Mouse (Mus musculus): Measurements from ENCODE around the gene Pkib.
A peak's percentile ranks its signal among the peaks of the same experiment; 100 is the strongest.

Pkib gene

DNA sequence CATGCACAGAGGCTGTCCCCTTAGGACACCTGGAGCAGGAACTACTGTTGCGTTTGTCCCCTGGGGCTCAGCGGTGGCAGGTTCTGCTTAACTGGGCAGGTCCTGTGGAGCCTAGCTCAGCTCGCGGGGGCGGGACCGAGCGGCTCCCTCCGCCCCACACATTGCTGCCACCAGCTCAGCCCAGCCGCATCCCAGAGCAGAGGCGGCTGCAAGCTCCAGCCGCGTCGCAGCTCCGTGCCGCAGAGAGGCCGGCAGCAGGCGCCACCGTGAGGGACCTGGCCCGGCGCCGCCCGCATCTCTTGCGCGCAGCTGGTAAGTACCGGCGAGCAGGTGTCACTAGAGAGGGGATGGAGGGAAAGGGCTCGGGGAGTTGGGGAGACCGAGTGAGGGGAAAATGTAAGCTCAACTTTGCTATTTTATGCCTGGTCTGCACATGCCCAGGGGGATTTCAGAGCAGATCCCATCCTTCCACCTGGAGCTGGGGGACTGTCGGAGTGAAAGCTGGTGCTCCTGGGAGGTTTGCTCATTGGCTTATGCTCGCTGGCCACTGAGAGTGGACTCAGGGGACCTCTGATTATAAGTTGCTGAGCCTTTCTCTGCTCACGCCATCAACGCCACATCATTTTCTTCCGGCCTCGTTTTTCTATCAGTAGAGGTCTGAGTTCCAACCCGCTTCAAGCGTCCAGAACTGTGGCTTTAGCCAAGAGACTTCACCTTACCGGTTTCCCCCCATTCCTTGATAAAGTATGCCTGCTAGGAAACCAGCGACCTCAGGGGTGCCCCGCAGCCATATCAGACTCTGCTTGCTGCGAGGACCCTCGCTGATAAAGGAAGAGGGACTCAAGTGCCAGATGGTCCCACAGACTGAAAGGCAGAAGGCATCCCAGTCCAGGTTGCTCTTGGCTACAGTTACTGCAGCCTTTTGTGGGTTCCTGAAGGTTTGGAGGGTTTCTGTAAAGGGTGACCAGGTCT lies at the start of gene Pkib:
Pkib (plus strand) TSS at position 86 of the 972 bp plus-strand sequence.
- DNase-seq (ENCODE audit: low spot score in 2 of 2) = peak; percentile 30 to 35

DNA sequence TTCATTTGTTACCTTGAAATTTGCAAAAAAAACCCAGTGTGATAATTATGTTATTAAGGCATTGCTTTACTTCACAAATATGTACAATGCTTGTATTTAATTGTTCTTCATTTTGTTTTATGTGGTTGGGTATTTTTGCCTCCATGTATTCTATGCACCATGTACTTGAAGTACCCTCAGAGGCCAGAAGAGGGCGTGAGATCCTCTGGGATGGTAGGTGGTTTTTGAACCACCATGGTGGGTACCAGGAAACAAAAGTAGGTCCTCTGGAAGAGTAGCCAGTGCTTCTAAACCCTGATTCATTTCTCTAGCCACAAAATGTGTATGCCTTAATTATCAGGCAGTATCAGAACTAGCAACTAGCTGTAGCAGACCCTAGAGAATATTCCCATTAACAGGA lies 47.9 kb upstream of the Pkib start:
- no peak for DNase-seq (ENCODE audit: low spot score in 2 of 2)

DNA sequence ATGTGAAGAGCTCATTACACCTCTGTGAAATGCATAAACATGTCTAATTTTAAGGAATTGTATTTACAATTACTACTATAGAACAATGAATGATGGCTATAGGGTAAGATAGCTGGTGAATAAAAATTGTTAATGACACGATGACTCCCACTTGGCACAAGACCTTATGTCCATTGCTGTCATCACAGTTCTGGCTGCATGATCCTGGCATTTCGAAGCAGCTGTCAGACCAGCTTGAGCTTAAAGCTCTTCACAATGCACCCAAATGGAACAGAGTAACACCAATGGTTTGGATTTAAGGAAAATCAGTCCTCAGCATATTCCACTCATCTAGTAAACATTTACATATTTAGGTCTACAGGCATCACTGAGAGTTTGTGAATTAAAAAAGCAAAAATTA lies 37.5 kb upstream of the Pkib start:
- DNase-seq (ENCODE audit: low spot score in 2 of 2) = no peak

DNA sequence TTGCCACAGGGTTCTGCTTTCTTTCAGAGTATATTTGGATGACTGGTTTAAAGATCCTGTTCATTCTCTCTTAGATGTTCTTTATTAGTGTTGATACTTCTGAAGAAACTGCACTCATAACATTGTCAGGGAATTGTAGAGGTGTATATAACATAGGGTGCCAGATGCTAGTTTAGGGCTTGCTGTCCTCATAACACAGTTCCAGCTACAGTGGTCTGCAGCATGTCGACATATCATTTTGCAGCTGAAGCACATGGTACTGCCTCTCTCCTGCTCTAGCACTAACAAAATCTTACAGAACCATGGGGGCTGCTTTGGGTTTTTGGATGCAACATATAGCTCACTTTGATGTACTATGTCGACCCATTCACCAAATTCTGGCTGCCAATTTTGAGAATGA lies 34.6 kb upstream of the Pkib start:
- DNase-seq (ENCODE audit: low spot score in 2 of 2) = no peak

DNA sequence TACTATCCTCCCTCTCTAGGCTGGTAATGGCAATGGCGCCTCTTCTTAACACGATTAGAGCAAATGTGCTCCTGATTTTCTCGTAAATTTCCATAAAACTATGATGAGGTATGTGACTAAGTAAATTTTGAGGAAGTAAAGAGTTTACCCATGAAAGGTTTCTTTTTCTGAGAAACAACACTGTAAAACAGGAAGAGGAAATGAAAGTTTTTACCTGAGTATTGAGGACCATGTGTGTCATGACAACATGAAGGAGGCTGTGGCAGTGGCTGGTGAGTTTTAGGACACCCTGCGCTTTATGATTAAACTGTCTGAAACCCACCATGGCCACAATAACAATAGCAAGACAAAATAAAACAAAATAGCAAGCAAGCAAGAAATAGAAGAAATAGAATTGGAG lies 28.8 kb upstream of the Pkib start:
- no peak for DNase-seq (ENCODE audit: low spot score in 2 of 2)

DNA sequence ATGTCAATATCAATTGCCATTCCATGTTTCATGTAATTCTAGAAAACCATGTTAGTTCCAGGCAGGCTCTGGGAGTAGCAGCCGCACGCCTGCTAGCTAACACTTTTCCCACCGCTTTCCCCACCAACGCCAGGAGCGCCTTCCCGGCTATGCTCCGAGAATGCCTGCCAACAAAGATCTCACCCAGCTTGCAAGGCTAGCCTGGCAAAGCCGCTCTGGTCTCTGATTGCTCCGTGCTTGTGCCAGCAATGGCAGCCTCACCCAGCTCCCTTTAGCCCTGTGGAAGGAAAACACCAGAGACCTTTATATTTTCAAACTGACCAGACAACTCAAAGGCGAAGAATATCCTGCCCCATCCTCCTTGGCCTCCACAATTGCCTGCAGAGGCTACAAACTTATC lies 8.5 kb upstream of the Pkib start:
- DNase-seq (ENCODE audit: low spot score in 2 of 2) = no peak

DNA sequence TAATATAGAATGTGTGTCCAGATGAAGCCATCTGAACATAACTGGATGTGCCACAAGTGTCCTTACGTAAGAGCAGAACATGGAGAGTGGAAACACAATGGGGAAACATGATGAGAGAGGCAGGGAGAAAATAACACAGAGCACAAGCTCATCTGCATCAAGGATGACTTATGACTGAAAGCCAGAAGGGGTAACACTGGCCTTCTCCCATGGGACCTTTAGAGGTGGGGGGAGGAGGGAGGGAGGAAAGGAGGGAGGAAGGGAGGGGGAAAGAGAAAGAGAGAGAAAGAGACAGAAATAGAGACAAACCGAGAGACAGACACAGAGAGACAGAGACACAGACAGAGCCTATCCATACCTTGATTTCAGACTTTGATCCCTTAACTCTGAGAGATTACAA lies 4.0 kb upstream of the Pkib start:
- DNase-seq (ENCODE audit: low spot score in 2 of 2) = no peak

DNA sequence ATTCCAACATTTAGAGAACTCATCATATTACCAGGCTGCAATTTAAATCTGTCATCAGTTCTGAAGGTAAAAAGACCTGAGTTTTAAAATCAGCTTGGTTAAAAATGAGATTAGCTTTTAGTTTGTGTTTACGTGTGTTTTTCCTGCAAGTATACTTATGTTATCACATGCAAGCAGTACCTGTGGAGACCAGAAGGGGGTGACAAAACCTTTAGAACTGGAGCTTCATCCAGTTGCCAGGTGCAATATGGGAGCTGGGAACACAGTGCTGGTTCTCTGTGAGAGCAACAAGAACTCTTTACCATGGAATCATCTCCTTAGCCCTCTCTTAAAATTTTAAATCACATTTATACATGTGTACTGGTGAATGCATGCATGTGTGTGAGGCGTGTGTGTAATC lies 1.2 kb upstream of the Pkib start:
- DNase-seq (ENCODE audit: low spot score in 2 of 2) = no peak

DNA sequence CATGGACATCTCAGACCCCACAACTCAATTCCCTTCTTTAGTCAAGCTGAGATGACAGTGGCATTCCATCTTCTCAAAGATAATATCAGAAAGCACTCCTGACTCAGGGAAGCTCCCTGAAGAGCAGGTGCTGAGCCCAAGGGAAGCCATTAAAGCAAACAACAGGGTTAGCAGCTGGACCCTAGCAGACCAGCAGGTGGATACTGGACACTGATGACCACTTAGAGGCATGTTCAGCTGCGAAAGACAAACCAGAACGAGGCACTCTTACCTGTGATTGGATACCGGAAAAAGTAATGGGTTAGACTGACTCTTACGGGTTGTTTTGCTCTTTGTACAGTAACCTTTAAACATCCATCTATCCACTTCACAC lies 1.1 kb downstream of the Pkib start:
- DNase-seq (ENCODE audit: low spot score in 2 of 2) = no peak

DNA sequence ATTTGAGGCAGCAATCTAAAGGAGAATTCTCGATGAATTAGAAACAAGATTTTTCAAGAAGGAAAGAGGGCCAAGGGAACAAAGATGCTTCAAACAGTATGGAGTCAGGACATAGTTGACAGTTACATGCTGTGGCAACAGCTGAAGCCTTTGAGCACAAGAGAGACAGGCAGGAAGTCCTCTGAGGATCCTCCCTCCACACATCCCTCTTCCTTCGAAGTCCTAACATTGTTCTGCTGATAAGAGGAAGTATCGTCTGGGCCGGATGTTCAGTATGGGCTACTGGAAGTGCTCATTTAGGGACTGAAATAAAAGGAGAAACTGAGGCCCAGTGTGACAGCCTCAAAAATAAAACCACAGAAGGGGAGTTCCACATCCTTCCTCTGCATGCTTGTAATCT lies 5.2 kb downstream of the Pkib start:
- DNase-seq (ENCODE audit: low spot score in 2 of 2) = no peak

DNA sequence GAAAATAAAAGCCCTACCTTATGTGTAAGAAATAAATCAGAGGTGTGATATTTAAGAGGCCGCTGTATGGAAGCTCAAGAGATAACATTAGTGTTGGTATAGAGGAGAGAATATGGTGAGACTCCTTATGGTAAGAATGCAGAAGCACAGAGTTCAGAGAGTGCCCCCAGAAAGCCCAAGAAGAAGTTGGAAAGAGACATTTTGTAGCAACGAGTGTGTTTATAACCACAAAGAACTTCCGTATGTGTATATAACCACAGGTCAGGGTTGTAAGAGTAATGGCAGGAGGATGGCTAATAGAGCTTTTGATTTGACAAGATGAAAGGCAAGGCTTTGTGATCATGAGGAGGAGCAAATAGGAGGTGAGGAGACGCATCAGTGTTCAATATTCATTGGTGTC lies 6.5 kb downstream of the Pkib start:
- DNase-seq (ENCODE audit: low spot score in 2 of 2) = no peak

DNA sequence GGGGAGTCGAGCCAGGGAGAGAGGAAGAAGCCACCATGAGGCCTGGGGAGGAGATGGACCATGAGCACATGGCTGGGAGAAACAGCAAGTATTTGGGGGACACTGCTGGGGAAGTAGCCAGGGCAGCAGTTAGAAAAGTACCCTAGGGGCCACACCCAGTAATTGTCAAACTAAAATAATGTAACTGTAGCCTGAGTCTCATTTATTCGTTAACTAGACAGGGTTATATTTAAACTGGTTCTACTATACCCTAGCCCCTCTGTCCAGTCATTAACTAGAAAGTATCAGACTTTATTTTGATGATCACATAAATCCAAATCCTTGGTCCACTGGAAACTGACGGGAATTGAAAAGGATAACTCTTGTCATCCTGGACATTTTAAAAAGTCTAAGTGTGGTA lies 7.8 kb downstream of the Pkib start:
- DNase-seq (ENCODE audit: low spot score in 2 of 2) = no peak

DNA sequence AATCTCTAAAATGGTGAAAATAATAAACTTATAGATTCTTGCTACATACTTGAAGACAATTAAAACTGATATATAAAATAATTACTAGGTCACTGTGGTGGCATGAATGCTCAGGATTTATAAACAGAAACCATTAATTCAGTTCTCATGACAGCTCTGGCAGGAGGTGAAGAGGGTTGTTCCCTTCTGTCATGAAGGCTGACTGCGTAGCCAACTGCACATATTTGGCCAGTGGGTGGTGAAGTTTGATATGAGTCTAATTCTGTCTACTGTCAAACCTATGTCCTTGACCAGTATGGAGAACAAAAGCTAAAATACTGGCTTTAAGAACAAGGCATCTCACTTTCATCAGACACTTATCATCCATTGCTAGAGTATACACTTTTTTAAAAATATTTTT lies 21.5 kb downstream of the Pkib start:
- DNase-seq (ENCODE audit: low spot score in 2 of 2) = no peak

DNA sequence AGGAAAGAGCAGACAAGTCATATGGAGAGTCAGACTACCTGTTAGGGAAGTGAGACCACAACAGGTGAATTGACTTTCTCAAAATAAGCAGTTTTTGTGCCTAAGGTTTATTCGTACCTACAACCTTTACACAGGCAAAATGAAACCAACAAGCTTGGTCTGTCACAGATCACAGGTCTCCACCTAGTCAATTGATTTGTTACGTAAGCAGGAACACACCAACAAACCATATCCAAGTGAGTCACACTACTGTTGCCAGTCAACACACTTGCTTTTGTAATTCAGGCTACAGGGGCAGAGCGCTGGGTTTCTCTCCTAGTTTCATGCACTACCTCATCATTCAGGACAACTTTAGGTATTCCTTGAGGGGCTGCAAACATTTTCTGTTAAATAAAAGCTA lies 28.7 kb downstream of the Pkib start:
- DNase-seq (ENCODE audit: low spot score in 2 of 2) = no peak

DNA sequence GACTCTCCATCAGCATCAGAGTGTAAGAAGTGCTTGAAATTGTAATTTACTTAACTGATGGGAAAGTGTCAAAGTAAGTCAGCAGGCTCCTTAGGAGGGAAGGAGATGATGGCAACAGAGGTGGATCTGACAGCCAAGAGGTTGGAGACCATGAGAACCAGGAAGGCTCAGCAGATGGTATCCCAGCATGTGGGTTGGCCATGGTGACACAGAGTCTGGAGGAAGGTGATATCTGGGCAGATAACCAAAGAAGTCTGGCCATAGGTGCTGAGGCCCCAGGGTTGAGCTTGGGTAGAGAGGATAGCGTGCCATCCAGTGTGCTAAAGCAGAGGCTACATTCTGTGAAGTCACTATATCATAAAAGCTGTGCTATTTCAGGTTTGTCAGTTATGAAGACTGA lies 32.0 kb downstream of the Pkib start:
- no peak for DNase-seq (ENCODE audit: low spot score in 2 of 2)

DNA sequence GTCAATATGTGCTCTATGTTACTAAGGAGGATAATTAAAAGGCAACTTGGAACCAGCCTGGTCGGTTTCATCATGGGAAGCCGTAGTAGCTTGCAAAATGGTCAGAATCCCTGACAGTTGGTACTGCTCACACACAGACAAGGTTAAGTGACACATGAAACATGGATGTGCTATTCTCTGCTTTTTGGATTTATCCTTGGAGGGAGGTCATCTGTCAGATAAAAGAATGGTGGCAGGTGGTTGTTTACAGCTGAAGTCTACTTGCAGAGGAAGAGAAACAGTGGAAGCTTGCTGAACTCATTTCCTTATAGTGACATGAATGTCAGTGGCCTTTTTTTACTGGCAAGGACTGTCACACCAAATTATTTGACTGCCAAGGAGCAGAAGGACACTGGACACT lies 32.5 kb downstream of the Pkib start:
- DNase-seq (ENCODE audit: low spot score in 2 of 2) = no peak

DNA sequence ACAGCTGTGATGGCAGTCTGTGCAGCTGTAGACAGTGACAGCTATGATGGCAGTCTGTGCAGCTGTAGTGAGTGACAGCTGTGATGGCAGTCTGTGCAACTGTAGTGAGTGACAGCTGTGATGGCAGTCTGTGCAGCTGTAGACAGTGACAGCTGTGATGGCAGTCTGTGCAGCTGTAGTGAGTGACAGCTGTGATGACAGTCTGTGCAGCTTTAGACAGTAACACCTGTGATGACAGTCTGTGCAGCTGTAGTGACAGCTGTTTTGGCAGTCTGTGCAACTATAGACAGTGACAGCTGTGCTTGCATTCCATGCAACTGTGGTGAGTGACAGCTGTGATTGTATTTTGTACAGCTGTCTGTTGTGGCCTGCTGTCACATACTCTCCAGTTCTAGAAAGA lies 44.0 kb downstream of the Pkib start:
- no peak for DNase-seq (ENCODE audit: low spot score in 2 of 2)

DNA sequence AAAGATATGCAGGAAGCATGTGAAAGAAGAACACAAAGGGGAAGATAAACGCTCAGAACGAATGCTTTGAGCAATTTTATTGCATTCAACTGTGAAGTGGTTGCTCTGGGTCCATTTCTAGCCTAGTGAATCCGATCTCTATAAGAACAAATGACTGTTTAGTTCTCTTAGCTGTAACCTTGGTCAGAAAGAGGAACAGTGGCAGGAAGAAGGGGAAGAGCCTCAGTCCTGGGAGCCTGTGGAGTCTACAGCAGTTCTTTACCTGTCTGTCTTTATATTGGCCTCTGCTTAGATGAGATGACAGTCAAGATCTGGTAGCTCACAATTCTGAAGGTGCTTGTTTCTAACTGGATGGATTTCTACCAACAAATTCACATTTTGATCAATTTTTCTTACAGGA lies 56.2 kb downstream of the Pkib start:
- no peak for DNase-seq (ENCODE audit: low spot score in 2 of 2)

DNA sequence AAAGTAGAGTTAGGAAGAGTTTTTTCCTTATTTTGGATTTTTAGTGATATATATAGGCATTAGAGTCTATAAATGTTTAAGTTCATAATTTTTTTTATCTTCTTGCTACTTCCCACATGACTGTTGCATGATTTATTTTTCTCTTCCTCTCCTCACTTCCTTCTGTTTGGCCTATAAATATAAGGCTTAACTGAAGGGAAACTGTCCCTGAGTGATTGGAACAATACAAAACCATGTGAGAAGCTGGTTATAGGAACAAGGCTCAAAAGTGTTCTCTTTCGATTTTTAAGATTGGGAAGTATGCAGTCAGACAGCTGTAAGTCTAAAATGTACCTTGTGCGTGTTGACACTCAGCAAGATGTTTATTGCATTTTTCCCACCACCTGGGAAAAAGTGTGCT lies 58.4 kb downstream of the Pkib start:
- no peak for DNase-seq (ENCODE audit: low spot score in 2 of 2)

DNA sequence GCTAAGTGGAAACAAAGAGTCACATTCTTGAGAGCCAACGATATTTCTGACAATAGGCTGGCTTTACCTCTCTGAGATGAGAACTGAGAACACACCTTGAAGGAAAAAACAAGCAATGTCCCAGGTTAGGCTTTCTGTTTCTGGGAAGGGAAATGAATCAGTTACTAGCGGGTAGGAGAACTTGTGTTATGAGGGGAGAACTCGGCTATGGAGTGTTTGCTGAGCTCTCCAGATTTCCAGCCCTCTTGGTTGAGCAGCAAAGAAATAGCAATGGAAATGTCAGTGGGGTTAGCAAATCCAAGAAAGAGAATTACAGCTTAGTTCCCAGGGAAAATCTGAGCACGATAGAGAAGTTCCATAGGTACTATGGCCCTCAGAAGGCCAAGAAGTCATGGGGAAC lies 70.5 kb downstream of the Pkib start:
- no peak for DNase-seq (ENCODE audit: low spot score in 2 of 2)

DNA sequence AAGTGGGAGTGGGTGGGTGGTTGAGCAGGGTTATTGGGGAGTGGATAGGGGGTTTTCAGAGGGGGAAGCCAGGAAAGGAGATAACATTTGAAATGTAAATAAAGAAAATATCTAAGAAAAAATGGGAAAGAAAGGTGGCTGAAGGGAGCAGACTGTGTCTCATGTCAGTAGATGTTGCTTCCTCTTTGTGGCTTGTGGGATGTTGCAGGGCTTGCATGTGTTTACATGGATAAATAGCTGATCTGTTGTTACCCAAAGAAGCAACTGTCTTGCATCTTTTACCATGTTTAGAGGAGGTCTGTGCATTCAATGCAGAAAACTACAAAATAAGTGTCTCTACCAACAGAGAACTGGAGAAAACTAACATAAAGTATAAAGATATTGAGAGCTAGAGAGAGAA lies 89.3 kb downstream of the Pkib start:
- no peak for DNase-seq (ENCODE audit: low spot score in 2 of 2)

DNA sequence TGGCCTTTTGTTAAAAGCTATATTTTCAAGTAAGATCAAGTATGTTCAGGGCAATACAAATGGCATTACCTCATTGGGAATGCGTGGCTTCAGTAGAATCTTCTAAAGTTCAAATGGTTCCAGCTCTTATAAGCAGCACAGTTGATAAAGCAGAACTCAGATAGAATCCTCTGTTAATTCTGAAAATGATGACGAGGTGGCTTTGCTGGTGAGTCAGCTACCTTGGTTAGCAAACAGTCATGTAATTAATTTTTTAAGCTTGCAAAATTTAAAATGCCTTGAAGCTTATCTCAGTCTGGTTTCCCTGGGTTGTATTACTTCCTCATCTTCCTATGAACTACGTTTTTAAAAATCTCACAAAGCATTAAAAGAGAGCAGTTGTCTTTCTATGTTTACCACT lies 90.6 kb downstream of the Pkib start:
- DNase-seq (ENCODE audit: low spot score in 2 of 2) = no peak

DNA sequence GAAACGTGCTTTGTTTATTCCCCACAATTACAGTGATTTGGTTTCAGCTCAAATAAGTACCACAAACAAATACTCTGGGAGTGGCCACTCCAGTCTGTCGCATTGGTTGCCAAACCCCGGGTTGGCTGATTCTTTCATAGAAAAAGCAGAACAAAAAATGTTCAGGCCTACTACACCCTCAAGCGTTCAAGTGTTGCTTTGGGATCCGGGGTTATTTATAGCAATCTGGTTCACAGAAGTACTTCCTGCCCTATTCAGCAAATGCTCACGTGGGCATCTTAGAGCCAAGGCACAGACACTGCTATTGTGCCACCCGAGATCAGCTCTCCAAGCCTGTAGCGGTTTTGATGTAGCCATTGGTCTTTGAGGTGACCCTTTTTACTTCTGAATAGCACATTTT lies 95.9 kb downstream of the Pkib start:
- DNase-seq (ENCODE audit: low spot score in 2 of 2) = no peak

DNA sequence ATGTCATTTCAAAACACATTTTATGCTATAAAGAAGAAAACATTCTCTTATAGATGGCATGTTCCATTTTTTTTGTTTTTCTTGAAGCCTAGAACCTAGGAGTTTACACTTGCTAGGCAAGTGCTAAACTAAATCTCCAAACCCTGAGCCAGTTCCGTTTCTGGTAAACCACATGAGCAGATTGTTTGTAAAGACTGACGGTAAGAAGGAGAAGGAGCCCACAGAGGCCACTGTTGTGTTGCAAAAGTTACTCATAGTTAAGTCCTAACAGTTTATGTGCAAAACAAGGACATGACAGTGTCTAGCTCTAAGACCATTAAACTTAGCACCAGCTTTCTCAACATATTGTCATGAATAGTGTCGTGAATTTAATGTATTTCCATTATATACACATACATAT lies 99.9 kb downstream of the Pkib start:
- no peak for DNase-seq (ENCODE audit: low spot score in 2 of 2)

Measured in frontal cortex, postnatal 25 days (tissue).